Mouse (Mus musculus) adrenal gland, adult (tissue): Measurements from ENCODE around the gene Olfr811.

Experiments
- DNase-seq, 2 experiments: peaks; one replicate each; pipeline ENCODE4 v3.0.0; 2022 to 2023; ENCODE audit warnings: low spot score in 1 of 2; ENCODE audit not compliant: inconsistent age in 2 of 2

Gene Olfr811

GRCm38 (mm10) chr10:129804296-129804695, at the start of gene Olfr811:
Gene Olfr811, minus strand, starts transcription at chr10:129804396.
- no peak for DNase-seq

- no peak for DNase-seq
These were observed 43.1 kb upstream of the Olfr811 start for GRCm38 (mm10) chr10:129847343-129847742.

GRCm38 (mm10) chr10:129845994-129846393, 41.8 kb upstream of the Olfr811 start, which contains the start of gene Olfr812:
Gene Olfr812, minus strand, starts transcription at chr10:129846094.
- DNase-seq, result no peak

GRCm38 (mm10) chr10:129794817-129795216, 9.4 kb downstream of the Olfr811 start, which contains the start of gene Olfr810:
Gene Olfr810, minus strand, starts transcription at chr10:129794917.
- DNase-seq, result no peak

- no peak for DNase-seq
These were observed 26.1 kb downstream of the Olfr811 start for GRCm38 (mm10) chr10:129778123-129778522.

- DNase-seq, result no peak
These were observed 29.9 kb downstream of the Olfr811 start, which contains the start of gene Olfr809 for GRCm38 (mm10) chr10:129774338-129774737. Gene Olfr809, plus strand, starts transcription at chr10:129774638.

GRCm38 (mm10) chr10:129765182-129765581, 39.0 kb downstream of the Olfr811 start, which contains the start of gene Olfr808:
Gene Olfr808, plus strand, starts transcription at chr10:129765482.
- no peak for DNase-seq

GRCm38 (mm10) chr10:129757693-129758092, 46.5 kb downstream of the Olfr811 start, which contains the start of gene Olfr807:
Gene Olfr807, minus strand, starts transcription at chr10:129757793.
- DNase-seq, result no peak
